Mouse (Mus musculus) G1E-ER4 (cell line): ENCODE results near the gene Cbr4. TPM values are rescaled to one million over a fixed set of nuclear protein-coding genes. Genes with fewer than 3 reads are reported as not detected.

Source experiments
- GATA1 ChIP-seq: IDR thresholded peaks from one replicate; pipeline ENCODE4 v1.8.0; 2012; ENCODE audit warnings: low read length, inconsistent platforms
- polyA plus RNA-seq: library from polyadenylated mRNA; stranded (reverse); fragments of >175 nt; gene quantifications from 2 replicates; pipeline ENCODE4 v1.2.3, GENCODE M21; 2012

The Cbr4 gene
- 3.7 and 5.7 TPM in 2 replicates for polyA plus RNA-seq

- TF ChIP-seq GATA1 = no peak
Measured at GRCm38 (mm10) chr8:61487597-61488156, at the start of gene Cbr4. Gene Cbr4 (plus strand): TSS chr8:61487734.

DNA sequence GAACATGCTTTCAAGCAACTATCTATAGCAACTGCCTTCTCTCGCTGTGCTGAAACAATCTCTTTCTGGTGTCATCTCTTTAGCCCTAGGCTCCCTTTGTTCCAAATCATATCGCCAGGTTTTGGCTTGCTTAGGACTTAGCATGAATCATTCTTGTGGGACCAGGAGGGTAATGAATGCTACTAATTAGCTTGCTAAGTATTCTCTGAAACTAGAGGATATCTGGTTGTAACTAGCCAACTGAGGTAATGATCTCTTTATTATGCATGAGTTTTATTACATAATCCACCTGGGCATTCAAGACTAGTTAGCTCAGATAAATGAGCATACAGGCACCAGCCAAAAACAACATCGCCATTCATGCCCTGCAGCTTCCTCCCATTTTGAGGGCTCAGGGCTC lies 44.5 kb upstream of the Cbr4 start:
- no peak for TF ChIP-seq GATA1

GRCm38 (mm10) chr8:61444358-61444757 lies 43.2 kb upstream of the Cbr4 start:
- TF ChIP-seq GATA1 = no peak

DNA sequence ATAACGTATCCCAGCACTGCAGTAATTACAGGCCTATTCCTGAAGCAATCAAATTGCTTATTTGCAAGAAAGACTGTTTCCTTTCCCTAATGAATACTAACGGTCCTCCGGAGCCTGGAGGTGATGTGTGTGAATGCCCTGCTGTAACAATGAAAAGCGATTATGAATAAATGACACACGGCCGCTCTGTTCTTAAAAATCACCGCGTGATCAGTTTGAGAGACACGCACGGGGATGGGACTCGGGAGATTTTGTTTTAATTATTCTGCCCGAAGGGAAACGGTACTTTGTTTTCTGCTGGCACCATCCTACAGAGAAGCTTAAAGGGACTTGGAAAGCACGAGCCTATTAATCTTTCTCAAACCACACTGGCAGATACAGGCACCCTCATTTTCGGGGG lies 41.2 kb upstream of the Cbr4 start:
- no peak for TF ChIP-seq GATA1

DNA sequence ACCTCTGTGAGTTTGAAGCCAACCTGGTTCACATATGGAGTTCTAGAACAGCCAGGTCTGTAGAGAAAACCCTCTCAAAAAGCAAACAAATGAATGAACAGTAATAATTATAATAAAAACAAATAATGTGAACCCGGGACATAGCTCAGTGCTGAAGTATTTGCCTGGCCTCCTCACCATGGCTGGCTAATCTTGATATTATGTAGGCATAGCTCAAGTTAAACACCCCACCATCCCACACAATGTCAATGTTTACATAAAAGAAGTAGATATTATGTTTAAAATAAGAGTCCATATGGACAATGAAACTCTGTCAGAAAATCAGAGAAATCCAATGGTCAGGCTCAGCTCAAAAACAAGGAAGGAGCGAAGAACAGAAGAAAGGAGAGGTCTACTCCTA lies 39.4 kb upstream of the Cbr4 start:
- TF ChIP-seq GATA1 = no peak

- TF ChIP-seq GATA1 = no peak
Measured at GRCm38 (mm10) chr8:61448881-61449280, 38.7 kb upstream of the Cbr4 start.

DNA sequence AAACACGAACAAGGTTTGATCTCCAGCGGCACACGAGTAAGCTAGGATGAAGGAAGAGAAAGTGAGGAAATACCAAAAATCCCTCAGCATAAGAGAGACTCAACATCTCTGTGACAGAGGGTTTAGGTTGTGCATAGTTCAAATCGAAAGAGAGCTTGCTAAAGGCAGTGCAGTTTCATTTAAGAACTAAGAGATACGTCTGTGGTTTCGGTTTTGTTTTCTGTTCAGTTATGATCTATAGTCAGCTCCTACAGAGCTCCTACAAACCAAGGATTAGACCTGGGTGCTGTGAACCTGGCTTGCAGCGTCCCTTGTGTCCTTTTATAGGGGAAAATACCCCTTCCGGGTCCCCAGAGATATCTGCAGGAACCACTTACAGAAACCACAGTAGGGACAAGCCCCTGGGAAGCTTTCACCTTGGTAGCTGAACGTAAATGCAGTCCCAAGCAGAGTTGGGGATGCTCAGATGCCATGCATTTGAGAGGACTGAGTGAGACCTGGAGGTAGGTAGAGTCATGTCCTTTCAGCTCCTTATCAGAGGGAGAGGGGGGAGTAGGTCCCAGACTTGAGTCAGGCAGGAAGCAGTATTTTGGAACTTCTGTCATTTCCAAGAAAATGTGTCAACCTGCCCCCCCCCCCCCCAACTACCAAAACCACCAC lies 36.5 kb upstream of the Cbr4 start:
- TF ChIP-seq GATA1 = no peak

GRCm38 (mm10) chr8:61451721-61452337 lies 35.7 kb upstream of the Cbr4 start:
- no peak for TF ChIP-seq GATA1

- no peak for TF ChIP-seq GATA1
Measured at GRCm38 (mm10) chr8:61459763-61460162, 27.8 kb upstream of the Cbr4 start.

DNA sequence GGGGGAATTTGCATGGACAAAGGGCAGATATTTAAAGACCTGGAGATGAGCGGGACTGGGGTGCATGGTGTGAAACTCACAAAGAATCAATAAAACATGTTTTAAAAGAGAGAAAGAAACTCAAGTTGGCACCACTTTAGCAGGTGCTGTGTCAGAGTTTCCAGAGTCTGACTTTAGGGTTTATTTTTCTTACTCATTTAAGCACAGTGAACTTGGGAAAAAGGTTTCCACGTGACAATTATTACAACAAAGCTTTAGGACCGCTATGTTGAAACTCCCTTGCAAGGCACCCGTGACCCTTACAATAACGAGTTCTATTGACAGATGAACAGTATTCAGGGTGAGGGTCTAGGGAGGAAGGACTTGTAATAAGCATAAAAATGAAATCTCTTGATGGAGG lies 25.3 kb upstream of the Cbr4 start:
- TF ChIP-seq GATA1 = no peak

DNA sequence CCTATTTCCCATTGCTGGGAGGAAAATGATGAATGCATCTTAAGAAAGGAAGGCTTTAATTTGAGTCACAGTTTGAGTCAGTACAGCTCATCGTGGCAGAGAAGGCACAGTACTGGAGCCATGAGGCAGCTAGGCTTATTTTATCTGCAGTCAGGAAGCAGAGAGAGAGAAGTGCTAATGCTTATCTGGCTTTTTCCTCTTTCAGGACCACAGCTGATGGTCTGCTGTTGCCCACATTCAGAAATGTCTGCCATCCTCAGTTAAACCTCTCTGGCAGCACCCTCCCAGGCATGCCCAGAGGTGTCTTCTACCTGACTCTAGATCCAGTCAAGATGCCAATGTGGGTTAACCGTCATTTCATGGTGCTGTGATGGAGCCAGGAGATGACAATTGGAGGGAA lies 23.1 kb upstream of the Cbr4 start:
- no peak for TF ChIP-seq GATA1

- no peak for TF ChIP-seq GATA1
Measured at GRCm38 (mm10) chr8:61466696-61467552, 20.6 kb upstream of the Cbr4 start.

- no peak for TF ChIP-seq GATA1
Measured at GRCm38 (mm10) chr8:61467553-61467815, 20.1 kb upstream of the Cbr4 start.

- no peak for TF ChIP-seq GATA1
Measured at GRCm38 (mm10) chr8:61470213-61470612, 17.3 kb upstream of the Cbr4 start.

DNA sequence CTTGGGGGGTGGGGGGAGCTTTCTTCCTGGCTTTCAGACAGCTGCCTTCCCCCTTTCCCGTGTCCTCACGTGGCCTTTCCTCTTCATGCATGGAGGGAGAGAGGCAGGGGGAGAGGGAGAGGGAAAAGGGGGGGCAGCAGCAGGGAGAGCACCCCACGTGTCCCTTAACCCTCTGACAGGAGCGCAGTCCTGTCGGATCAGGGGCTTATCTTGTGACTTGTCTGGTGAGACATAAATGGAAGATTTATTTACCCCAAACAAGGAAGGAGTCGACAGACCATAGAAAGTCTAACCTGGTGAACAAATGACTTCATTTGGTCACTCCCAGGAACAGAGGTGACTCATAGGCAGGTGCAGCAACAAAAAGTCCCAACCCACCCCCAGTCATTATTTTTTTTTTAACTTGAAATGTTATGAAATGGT lies 12.3 kb upstream of the Cbr4 start:
- TF ChIP-seq GATA1 = no peak

- no peak for TF ChIP-seq GATA1
Measured at GRCm38 (mm10) chr8:61476160-61476559, 11.4 kb upstream of the Cbr4 start.
